Mouse (Mus musculus) hindbrain, embryonic 10.5 days (tissue): ENCODE data around the gene Znrf1. TPM values are rescaled to one million over a fixed set of nuclear protein-coding genes. Genes with fewer than 3 reads are reported as not detected.

Experiments used
- DNase-seq: peaks from one replicate; pipeline ENCODE4 v3.0.0-alpha.2; 2017; ENCODE audit warnings: low spot score
- H3K27ac ChIP-seq: fragments of 300-500 bp; sonication (generic); 2 replicates; pipeline ENCODE4 v1.5.1; 2016; ENCODE audit warnings: mild to moderate bottlenecking, moderate library complexity
- H3K27me3 ChIP-seq: fragments of 300-500 bp; sonication (generic); 2 replicates; pipeline ENCODE4 v1.6.1; 2016; ENCODE audit warnings: mild to moderate bottlenecking; ENCODE audit not compliant: poor library complexity, insufficient read depth, severe bottlenecking
- H3K36me3 ChIP-seq: fragments of 300-500 bp; sonication (generic); 2 replicates; pipeline ENCODE4 v1.6.1; 2016; ENCODE audit warnings: mild to moderate bottlenecking, moderate library complexity
- H3K4me1 ChIP-seq: fragments of 300-500 bp; sonication (generic); replicated peaks from 2 replicates; pipeline ENCODE4 v1.6.1; 2016; ENCODE audit warnings: mild to moderate bottlenecking
- H3K4me3 ChIP-seq: fragments of 300-500 bp; sonication (generic); 2 replicates; pipeline ENCODE4 v1.5.1; 2016; ENCODE audit warnings: mild to moderate bottlenecking, moderate library complexity
- H3K9me3 ChIP-seq: fragments of 300-500 bp; sonication (generic); 2 replicates; pipeline ENCODE4 v1.6.1; 2016; ENCODE audit warnings: mild to moderate bottlenecking, moderate library complexity
- whole genome bisulfite sequencing: fragments of 180-500 bp; shearing (Covaris S2); methylation state at CpG from one replicate; pipeline ENCODE4 v1.1.7; 2016; 5-methylcytosine and 5-hydroxymethylcytosine counted together
- polyA plus RNA-seq: library from polyadenylated mRNA; unstranded; fragments of >200 nt; fragmentation: Nextera tagmentation; extraction: Ambion mirVana; gene quantifications from 2 replicates; pipeline ENCODE4 v1.2.1, GENCODE M21; 2016

Gene Znrf1
- polyA plus RNA-seq, 1 experiment from 2014 or later: 52.5 TPM

- Histone ChIP-seq H3K9me3 (no peaks in the 10 kb centered on the region), H3K4me3 (no peak overlapping the region), H3K27me3 (no peaks in the 10 kb centered on the region), H3K27ac (no peak overlapping the region), H3K4me1 (peaks cover 10% of the 10 kb centered on the region), H3K36me3 (peaks cover 37% of the 10 kb centered on the region)
- no peak for DNase-seq
- WGBS: 91% methylated on average over 9 of the region's 9 CpGs
Observed at GRCm38 (mm10) chr8:111577880-111578533, 42.1 kb downstream of the Znrf1 start.

- DNase-seq: no peak
- Histone ChIP-seq H3K9me3 (no peaks in the 10 kb centered on the region; the same call in 1 of the 2 replicates), H3K4me3 (no peak overlapping the region), H3K36me3 (peaks cover 48% of the 10 kb centered on the region), H3K4me1 (0 out of 2 replicates have a peak, but pooled peaks cover 2% of the 10 kb centered on the region), H3K27me3 (no peaks in the 10 kb centered on the region), H3K27ac (no peak overlapping the region)
- 95% methylated on average over 1 of the region's 1 CpGs for WGBS
Observed at GRCm38 (mm10) chr8:111579318-111579717, 43.4 kb downstream of the Znrf1 start.

GRCm38 (mm10) chr8:111580306-111580705 is 44.4 kb downstream of the Znrf1 start:
- Histone ChIP-seq H3K27ac (no peak overlapping the region), H3K27me3 (no peaks in the 10 kb centered on the region), H3K9me3 (no peaks in the 10 kb centered on the region; the same call in 1 of the 2 replicates), H3K36me3 (peaks cover 49% of the 10 kb centered on the region), H3K4me1 (0 out of 2 replicates have a peak, but pooled peaks cover 2% of the 10 kb centered on the region), H3K4me3 (no peak overlapping the region)
- 90% methylated on average over 3 of the region's 3 CpGs for WGBS
- DNase-seq: no peak

- DNase-seq: no peak
- Histone ChIP-seq H3K27ac (no peak overlapping the region), H3K36me3 (peaks cover 32% of the 10 kb centered on the region), H3K4me3 (no peak overlapping the region), H3K9me3 (no peaks in the 10 kb centered on the region; the same call in 1 of the 2 replicates), H3K4me1 (no peaks in the 10 kb centered on the region), H3K27me3 (no peaks in the 10 kb centered on the region)
- WGBS: 87% methylated on average over 3 of the region's 3 CpGs
Observed at GRCm38 (mm10) chr8:111582386-111582785, 46.5 kb downstream of the Znrf1 start.

GRCm38 (mm10) chr8:111584946-111585345 is 49.0 kb downstream of the Znrf1 start:
- Histone ChIP-seq H3K9me3 (no peaks in the 10 kb centered on the region; the same call in 1 of the 2 replicates), H3K4me3 (no peak overlapping the region), H3K27me3 (no peaks in the 10 kb centered on the region), H3K27ac (no peak overlapping the region), H3K4me1 (no peaks in the 10 kb centered on the region), H3K36me3 (peaks cover 20% of the 10 kb centered on the region)
- DNase-seq: no peak
- WGBS: 93% methylated on average over 3 of the region's 3 CpGs

- Histone ChIP-seq H3K4me1 (peaks cover 10% of the 10 kb centered on the region), H3K27me3 (no peaks in the 10 kb centered on the region), H3K36me3 (peaks cover 27% of the 10 kb centered on the region), H3K9me3 (no peaks in the 10 kb centered on the region; the same call in 1 of the 2 replicates), H3K4me3 (no peak overlapping the region), H3K27ac (no peak overlapping the region)
- 91% methylated on average over 1 of the region's 1 CpGs for WGBS
- DNase-seq: no peak
Observed at GRCm38 (mm10) chr8:111587545-111588094, 51.7 kb downstream of the Znrf1 start.

- Histone ChIP-seq H3K4me3 (no peak overlapping the region), H3K27me3 (no peaks in the 10 kb centered on the region), H3K4me1 (peaks cover 17% of the 10 kb centered on the region), H3K27ac (no peak overlapping the region), H3K36me3 (peaks cover 22% of the 10 kb centered on the region), H3K9me3 (no peaks in the 10 kb centered on the region; the same call in 1 of the 2 replicates)
- no peak for DNase-seq
- WGBS: 84% methylated on average over 2 of the region's 2 CpGs
Observed at GRCm38 (mm10) chr8:111588336-111588735, 52.4 kb downstream of the Znrf1 start.

GRCm38 (mm10) chr8:111590214-111590613 is 54.3 kb downstream of the Znrf1 start:
- no peaks in the 10 kb centered on the region for H3K9me3 ChIP-seq
- peaks cover 28% of the 10 kb centered on the region for H3K4me1 ChIP-seq
- no peak for DNase-seq
- peaks cover 12% of the 10 kb centered on the region; the same call in 1 of the 2 replicates for H3K36me3 ChIP-seq
- 85% methylated on average over 3 of the region's 3 CpGs for WGBS
- H3K4me3 ChIP-seq: no peak overlapping the region
- no peaks in the 10 kb centered on the region for H3K27me3 ChIP-seq
- no peak overlapping the region for H3K27ac ChIP-seq

- no peak overlapping the region for H3K4me3 ChIP-seq
- H3K27me3 ChIP-seq: no peaks in the 10 kb centered on the region
- peaks cover 37% of the 10 kb centered on the region for H3K4me1 ChIP-seq
- no peak for DNase-seq
- peaks cover 12% of the 10 kb centered on the region; the same call in 1 of the 2 replicates for H3K36me3 ChIP-seq
- no peaks in the 10 kb centered on the region for H3K9me3 ChIP-seq
- no peak overlapping the region for H3K27ac ChIP-seq
Observed at GRCm38 (mm10) chr8:111591176-111591575, 55.3 kb downstream of the Znrf1 start.

GRCm38 (mm10) chr8:111592390-111592910 is 56.6 kb downstream of the Znrf1 start:
- Histone ChIP-seq H3K9me3 (no peaks in the 10 kb centered on the region), H3K36me3 (peaks cover 12% of the 10 kb centered on the region; the same call in 1 of the 2 replicates), H3K27me3 (no peaks in the 10 kb centered on the region), H3K4me3 (no peak overlapping the region), H3K4me1 (peaks cover 49% of the 10 kb centered on the region), H3K27ac (no peak overlapping the region)
- 80% methylated on average over 7 of the region's 7 CpGs for WGBS
- no peak for DNase-seq

- Histone ChIP-seq H3K4me3 (no peak overlapping the region), H3K27me3 (no peaks in the 10 kb centered on the region), H3K4me1 (peaks cover 53% of the 10 kb centered on the region), H3K27ac (no peak overlapping the region), H3K36me3 (peaks cover 12% of the 10 kb centered on the region; the same call in 1 of the 2 replicates), H3K9me3 (no peaks in the 10 kb centered on the region)
- no peak for DNase-seq
- WGBS: 87% methylated on average over 3 of the region's 3 CpGs
Observed at GRCm38 (mm10) chr8:111594044-111594840, 58.3 kb downstream of the Znrf1 start.

- 93% methylated on average over 2 of the region's 2 CpGs for WGBS
- no peak for DNase-seq
- Histone ChIP-seq H3K27ac (no peak overlapping the region), H3K4me1 (peaks cover 58% of the 10 kb centered on the region), H3K9me3 (no peaks in the 10 kb centered on the region), H3K36me3 (peaks cover 12% of the 10 kb centered on the region; the same call in 1 of the 2 replicates), H3K27me3 (no peaks in the 10 kb centered on the region), H3K4me3 (no peak overlapping the region)
Observed at GRCm38 (mm10) chr8:111594951-111595350, 59.1 kb downstream of the Znrf1 start.
